Mouse (Mus musculus) olfactory bulb, adult 2 months (tissue): ENCODE results near the gene Grin3b. TPM values are rescaled to one million over a fixed set of nuclear protein-coding genes. Genes with fewer than 3 reads are reported as not detected.

ENCODE experiments used
- H3K27ac ChIP-seq: fragments of 200-500 bp; 2 replicates; pipeline ENCODE4 v1.5.1; 2012; ENCODE audit warnings: low read depth, low read length; ENCODE audit not compliant: insufficient read depth
- H3K4me1 ChIP-seq: fragments of 200-500 bp; 2 replicates; pipeline ENCODE4 v1.6.1; 2012; ENCODE audit warnings: low read length; ENCODE audit not compliant: control insufficient read depth, insufficient read depth
- H3K4me3 ChIP-seq: fragments of 200-500 bp; 2 replicates; pipeline ENCODE4 v1.5.1; 2012; ENCODE audit warnings: mild to moderate bottlenecking, low read depth, low read length, moderate library complexity; ENCODE audit not compliant: insufficient read depth
- CTCF ChIP-seq: fragments of 200-500 bp; IDR thresholded peaks from 2 replicates; pipeline ENCODE4 v1.5.1; 2012; ENCODE audit warnings: low read depth, mild to moderate bottlenecking, low read length, moderate library complexity; ENCODE audit not compliant: insufficient read depth
- POLR2A ChIP-seq: fragments of 200-500 bp; IDR thresholded peaks from 2 replicates; pipeline ENCODE4 v1.6.1; 2012; ENCODE audit warnings: mild to moderate bottlenecking, low read depth, low read length, moderate library complexity; ENCODE audit not compliant: insufficient read depth
- WGBS: fragments of 180-500 bp; shearing (Covaris S2); methylation state at CpG from one replicate; pipeline ENCODE4 v1.1.7; 2018; 5-methylcytosine and 5-hydroxymethylcytosine counted together
- polyA plus RNA-seq: library from polyadenylated mRNA; stranded (reverse); fragments of >200 nt; gene quantifications from 2 replicates; pipeline ENCODE4 v1.2.4, GENCODE M21; 2012; ENCODE audit warnings: low replicate concordance; ENCODE audit not compliant: missing spikeins, insufficient read depth, insufficient read length

Gene Grin3b
- polyA plus RNA-seq, 1 experiment = not detected

- WGBS = 93% methylated on average over 10 of the region's 10 CpGs
- TF ChIP-seq CTCF (no peak), POLR2A (no peak)
- H3K27ac ChIP-seq = 0 out of 2 replicates have a peak overlapping the region, but pooled peaks have one; percentile 18
- H3K4me3 ChIP-seq = peak overlapping the region; percentile 0
- H3K4me1 ChIP-seq = peaks cover 3% of the 10 kb centered on the region
Measured at GRCm38 (mm10) chr10:80016931-80017330, 46.4 kb downstream of the Grin3b start.

- Histone ChIP-seq H3K4me1 (peaks cover 3% of the 10 kb centered on the region), H3K4me3 (peak overlapping the region; percentile 0; the same call in 1 of the 2 replicates), H3K27ac (0 out of 2 replicates have a peak overlapping the region, but pooled peaks have one; percentile 18)
- TF ChIP-seq CTCF = no peak
- no peak for TF ChIP-seq POLR2A
- 85% methylated on average over 3 of the region's 3 CpGs for WGBS
Measured at GRCm38 (mm10) chr10:80017361-80017760, 46.8 kb downstream of the Grin3b start.

- H3K4me3 ChIP-seq = no peak overlapping the region
- no peak overlapping the region for H3K27ac ChIP-seq
- TF ChIP-seq CTCF (no peak), POLR2A (no peak)
- H3K4me1 ChIP-seq = peaks cover 3% of the 10 kb centered on the region
- 83% methylated on average over 14 of the region's 14 CpGs for WGBS
Measured at GRCm38 (mm10) chr10:80017771-80018170, 47.3 kb downstream of the Grin3b start.

- no peak overlapping the region for H3K4me3 ChIP-seq
- H3K4me1 ChIP-seq = peaks cover 3% of the 10 kb centered on the region
- TF ChIP-seq CTCF (no peak), POLR2A (no peak)
- H3K27ac ChIP-seq = no peak overlapping the region
- WGBS = 16% methylated on average over 15 of the region's 15 CpGs
Measured at GRCm38 (mm10) chr10:80018739-80019297, 48.3 kb downstream of the Grin3b start.

GRCm38 (mm10) chr10:80019471-80020131 lies 49.1 kb downstream of the Grin3b start:
- H3K4me1 ChIP-seq = peaks cover 3% of the 10 kb centered on the region
- H3K4me3 ChIP-seq = no peak overlapping the region
- WGBS = 27% methylated on average over 20 of the region's 20 CpGs
- TF ChIP-seq POLR2A (no peak), CTCF (no peak)
- H3K27ac ChIP-seq = no peak overlapping the region

- Histone ChIP-seq H3K4me1 (peaks cover 3% of the 10 kb centered on the region), H3K4me3 (no peak overlapping the region), H3K27ac (no peak overlapping the region)
- 43% methylated on average over 11 of the region's 11 CpGs for WGBS
- TF ChIP-seq CTCF (no peak), POLR2A (no peak)
Measured at GRCm38 (mm10) chr10:80020191-80020590, 49.7 kb downstream of the Grin3b start.

GRCm38 (mm10) chr10:80020603-80021319 lies 50.2 kb downstream of the Grin3b start:
- H3K4me3 ChIP-seq = no peak overlapping the region
- H3K4me1 ChIP-seq = peaks cover 3% of the 10 kb centered on the region
- WGBS = 83% methylated on average over 18 of the region's 18 CpGs
- no peak for TF ChIP-seq POLR2A
- TF ChIP-seq CTCF = no peak
- H3K27ac ChIP-seq = no peak overlapping the region

GRCm38 (mm10) chr10:80021320-80021641 lies 50.8 kb downstream of the Grin3b start:
- TF ChIP-seq POLR2A = no peak
- TF ChIP-seq CTCF = no peak
- 89% methylated on average over 13 of the region's 13 CpGs for WGBS
- Histone ChIP-seq H3K4me3 (no peak overlapping the region), H3K4me1 (peaks cover 3% of the 10 kb centered on the region), H3K27ac (no peak overlapping the region)

GRCm38 (mm10) chr10:80022164-80022563 lies 51.6 kb downstream of the Grin3b start:
- no peak overlapping the region for H3K4me3 ChIP-seq
- no peak for TF ChIP-seq POLR2A
- TF ChIP-seq CTCF = no peak
- WGBS = 82% methylated on average over 12 of the region's 12 CpGs
- peaks cover 3% of the 10 kb centered on the region for H3K4me1 ChIP-seq
- H3K27ac ChIP-seq = no peak overlapping the region
